Mouse (Mus musculus): Measurements from ENCODE around the gene Shld1. TPM values are rescaled to one million over a fixed set of nuclear protein-coding genes. Genes with fewer than 3 reads are reported as not detected.

Shld1 gene
- total RNA-seq, 2 experiments from 2014 or later = 5.3 to 7.4 TPM

DNA sequence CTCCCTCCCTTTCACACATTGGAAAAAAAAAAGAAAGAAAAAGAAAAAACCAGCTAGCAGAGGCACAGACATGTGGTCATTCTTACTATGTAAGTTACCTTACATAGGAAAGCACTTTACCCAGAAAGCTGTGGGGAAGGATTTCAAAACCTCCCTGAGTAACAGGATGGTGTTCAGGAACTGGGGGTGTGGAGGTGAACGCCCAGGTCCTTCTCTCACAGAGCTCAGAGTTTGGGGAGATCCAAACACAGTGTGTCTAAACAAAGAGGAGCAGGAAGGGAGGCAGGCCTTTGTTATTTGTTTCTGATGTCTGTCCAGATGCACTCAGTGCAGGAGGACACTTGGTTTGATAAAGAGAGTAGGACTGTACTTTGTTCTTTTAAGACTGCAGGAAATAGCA, 5.6 kb downstream of the Shld1 start:
- DNase-seq = no peak

DNA sequence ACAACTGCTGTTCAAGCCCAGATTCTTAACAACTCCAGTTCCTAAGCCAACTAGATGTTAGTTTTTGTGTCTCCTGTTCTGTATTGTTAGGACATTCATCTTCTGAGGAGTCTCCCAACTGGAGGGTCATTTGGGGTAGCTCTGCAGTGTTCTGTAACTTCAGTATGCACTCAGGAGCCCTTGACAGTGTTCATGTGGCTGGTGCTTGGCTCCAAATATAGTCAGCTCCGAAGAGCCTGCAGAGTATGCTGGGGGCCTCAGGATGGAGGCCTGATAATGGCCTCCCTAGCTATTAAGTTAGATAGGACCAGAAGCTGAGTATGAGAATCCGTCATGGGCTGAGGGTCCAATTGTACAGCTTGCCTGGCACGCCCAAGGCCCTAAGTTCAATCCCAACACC, 7.2 kb downstream of the Shld1 start:
- no peak for DNase-seq

DNA sequence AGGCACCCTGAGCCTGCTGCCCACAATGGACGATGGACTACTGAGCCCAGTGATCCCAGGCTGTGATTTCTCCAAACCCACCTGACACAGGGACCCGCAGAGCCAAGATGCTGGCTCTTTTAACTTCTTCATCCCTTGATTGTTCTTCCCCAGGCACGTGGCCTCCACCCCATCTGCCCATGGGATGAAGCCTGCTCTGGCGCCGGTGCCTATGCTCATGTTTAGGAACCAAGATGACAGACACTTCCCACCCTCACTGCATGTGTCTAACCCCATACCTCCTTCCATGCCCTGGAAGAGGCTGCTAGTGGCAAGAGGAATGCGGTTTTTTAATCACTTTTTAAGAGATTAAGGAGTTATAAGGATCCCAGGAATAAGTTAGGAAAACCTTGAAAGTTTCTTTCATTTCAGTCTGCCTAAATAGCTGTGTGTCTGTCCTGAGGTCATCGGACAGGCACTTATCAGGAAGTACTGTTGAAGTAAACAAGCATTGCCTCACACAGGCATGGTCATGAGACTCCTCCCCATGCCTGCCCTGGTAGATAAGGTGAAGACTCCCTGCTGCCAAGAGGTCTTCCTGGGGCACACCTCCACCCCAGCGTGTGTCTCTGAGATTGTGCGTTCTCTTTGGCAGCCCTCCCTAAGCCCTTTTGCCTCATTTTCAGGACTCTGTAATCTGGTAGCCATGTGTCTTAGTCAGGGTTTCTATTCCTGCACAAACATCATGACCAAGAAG, 8.8 kb downstream of the Shld1 start:
- no peak for DNase-seq

DNA sequence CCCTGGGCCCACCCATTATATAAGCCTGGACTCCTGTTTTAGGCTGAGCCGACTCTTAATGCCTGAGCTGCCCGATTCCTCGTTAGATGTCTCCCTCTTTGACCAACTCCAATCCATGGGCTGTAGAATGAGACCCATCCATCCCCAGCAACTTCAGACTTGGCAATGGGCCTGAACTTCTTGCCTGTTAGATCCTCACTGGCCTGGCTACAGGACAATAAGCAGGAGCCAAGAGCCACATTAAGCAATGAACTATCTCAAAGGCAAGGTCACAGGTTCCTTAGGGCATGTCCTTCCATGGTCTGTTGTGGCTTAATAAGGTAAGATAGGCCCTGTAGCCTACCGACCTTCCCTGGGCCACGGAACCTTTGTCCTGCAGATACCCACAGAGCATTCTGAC, 9.8 kb downstream of the Shld1 start:
- no peak for DNase-seq

DNA sequence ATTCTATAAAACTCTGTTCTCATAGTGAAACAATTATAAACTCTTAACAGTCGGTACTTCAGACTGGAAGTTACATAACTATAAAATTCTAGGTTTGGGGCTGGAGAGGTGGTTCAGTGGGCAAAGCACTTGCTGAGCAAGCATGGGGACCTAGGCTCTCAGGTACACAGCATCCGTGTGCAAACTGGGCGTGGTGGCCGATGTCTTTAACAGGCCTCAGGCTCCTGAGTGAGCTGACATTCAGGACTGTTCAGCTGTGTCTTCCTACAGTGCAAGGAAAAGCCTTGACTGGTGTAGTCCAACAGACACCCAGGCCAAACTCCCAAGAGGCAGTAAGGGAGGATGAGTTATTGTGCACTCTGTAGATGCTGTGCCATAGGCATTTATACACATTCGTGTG, 10.5 kb downstream of the Shld1 start:
- DNase-seq = no peak

DNA sequence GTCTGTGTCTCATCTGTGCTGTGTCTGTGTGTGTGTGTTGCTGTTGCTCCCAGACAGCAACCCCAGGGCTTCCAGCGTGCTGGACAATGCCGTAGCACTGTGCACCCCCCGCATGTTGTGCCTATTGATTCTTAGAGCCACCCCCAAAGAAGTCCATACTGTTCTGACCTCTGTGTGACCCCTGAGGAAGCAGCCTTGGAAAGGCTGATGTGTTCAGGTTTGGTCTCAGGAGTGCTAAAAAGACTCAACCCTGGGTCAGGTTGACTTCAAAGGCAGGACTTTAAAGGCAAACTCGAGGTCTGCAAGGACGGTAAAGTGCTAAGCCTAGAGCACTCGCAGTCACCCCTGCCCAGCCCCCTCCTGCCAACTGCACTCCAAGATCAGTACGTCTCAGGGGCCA, 11.0 kb downstream of the Shld1 start:
- DNase-seq = no peak

DNA sequence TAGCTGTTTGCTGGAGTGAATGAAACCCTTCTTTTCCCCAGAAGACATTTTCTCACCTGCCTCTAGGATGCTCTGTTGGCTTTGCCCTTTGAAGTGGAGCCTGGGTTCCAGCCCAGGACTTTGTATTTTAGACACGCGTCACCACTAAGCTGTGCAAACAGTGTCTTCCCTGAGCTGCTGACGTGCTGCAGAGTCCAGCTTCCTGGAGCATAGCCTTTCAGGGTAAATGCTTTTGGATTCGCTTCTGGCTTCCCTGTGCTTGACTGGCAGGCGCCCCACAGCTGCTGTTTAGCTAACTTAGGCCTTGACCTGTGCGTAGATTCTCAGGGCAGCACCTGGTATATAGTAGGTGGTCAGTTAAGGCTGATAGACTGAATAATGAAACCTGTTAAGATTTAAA, 11.7 kb downstream of the Shld1 start:
- DNase-seq = peak; percentile 33

DNA sequence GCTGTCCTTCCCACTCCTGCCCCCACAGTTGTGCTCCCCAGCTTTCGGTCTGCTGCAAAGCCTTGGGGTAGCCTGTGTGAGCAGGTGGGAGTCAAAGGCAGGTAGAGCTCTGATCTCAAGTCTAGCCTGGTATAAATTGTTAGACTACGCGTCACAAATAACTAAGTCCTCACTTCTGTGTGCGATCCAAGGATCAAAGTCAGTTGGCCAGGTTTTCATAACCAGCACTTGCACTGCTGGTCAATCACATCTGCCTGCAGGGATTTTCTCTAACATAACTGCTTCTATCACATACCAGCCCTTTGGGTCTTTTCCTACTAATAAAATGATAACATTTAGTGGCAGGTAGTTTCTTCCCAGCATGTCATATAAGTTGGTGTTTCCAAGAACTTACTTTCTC, 14.2 kb downstream of the Shld1 start:
- DNase-seq = no peak

DNA sequence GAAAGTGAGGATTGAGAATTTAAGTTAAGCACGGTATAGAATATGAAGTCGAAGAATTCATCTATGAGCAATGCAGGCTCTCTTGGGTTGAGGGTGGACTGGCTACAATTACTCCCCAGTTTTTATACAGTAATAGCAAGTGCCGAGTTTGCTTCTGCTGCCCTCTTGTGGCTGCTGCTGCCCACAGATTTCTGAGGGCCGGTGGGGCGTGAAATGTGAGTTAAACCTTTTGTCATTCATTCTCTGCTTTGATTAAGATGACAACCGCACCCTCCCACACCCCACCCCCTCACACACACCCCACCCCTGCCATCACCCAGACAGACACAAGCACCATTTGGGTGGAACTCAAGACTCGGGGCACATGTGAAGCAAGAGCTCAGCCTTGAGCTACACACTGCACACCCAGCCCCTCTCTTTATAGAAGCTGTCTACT, 14.7 kb downstream of the Shld1 start:
- peak; percentile 86 for DNase-seq

DNA sequence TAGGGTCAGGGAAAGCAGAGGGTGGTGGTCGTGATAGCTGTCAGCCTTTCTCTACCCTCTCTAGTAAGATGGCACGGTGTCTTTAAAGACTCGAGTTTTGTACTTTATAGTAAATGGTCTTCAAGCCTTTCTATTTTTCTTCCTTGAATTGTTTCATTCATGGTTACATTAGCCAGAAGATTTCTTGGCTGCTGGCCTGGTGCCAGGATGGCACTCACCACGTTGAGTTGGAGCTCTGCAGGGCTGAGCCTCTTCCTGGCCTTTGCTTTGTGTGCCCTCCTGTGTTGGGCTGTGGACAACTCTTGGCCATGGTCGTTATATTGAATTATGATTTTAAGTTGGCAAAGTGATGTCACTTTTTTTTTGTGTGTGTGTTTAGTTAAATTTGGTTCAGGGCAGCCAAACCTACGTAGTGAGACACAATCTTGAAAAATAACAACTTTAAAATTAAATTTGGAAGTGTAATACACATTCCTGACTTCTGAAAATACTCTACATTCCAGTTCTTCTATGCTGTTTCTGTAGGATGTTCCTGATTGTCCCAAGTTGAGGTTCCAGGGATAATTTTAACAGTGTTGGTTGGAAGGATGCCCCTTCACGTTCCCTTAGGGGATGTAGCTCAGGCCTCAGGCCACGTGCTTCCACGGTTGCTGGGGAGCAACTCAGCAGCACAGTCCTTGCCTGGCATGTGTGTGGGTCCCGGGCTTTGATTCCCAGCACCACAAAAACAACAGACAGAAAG, 18.7 kb downstream of the Shld1 start:
- no peak for DNase-seq

DNA sequence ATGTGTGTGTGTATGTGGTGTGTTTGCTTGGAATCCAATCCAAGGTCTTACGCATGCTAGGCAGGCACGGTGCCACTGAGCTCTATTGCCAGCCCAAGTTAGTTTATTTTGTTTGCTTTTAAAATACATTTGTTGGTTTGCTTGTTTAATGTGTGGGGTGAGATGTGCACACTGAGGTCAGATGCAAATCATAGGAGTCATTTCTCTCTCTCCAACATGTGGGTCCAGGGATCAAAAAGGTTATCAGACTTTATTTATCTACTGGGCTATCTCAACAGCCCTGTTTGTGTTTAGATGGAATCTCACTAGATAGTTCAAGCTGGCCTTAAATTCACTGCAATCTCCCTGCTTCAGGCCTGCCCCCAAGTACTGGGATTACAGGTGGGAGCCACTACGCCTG, 19.6 kb downstream of the Shld1 start:
- no peak for DNase-seq

DNA sequence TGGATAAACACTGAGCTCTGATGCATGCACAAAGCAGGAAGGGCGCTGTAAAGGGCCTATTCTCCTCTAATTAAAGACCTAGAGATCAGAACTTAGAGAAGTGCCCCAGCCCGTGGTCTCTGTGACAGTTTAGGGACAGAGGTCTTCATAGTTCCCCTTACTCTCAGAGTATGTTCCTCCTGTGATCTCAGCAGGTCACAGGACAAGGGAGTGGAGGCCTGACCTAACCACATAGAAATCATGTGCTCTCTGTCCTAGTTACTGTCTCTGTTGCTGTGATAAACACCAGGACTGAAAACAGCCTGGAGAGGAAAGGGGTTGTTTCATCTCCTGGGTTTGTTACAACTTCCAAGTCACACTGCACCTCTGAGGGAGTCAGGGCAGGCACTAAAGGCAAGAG, 23.8 kb downstream of the Shld1 start:
- DNase-seq = no peak

DNA sequence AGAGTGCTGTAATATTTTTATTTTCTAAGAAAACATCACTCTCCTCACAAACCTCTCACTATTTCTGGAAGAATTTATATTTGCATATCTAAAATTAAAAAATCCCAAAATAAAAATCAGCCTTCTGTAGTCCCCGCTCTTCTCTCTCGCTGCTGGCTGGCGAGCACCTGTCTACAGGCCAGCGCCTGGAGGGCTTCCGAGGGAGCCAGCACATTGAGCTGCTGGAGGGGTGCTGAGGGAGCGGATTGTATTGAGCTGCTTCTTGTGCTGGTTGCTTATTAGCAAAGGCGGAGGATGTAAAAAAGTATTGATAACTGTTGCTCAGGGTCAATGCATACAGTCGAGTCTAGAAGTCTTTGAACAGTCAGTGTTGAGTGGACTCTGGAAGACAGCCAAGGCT, 25.3 kb downstream of the Shld1 start:
- DNase-seq = no peak

DNA sequence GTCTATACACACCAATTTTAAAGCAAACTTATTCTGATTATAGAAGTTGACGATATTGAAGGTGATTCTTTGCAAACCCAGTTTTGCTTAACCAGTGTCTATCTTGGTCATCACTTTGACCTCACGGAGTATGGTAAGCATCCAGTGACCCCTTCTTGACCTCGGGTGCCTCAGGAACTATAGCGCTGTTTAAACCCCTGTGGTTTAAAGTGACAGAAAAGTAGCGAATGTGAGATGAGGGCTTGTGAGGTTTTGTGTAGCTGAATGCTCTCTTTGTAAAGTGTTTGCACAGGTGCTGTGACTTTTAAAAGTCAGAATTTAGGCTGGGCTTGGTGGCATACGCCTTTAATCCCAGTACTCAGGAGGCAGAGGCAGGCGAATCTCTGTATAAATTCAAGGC, 27.8 kb downstream of the Shld1 start:
- no peak for DNase-seq

DNA sequence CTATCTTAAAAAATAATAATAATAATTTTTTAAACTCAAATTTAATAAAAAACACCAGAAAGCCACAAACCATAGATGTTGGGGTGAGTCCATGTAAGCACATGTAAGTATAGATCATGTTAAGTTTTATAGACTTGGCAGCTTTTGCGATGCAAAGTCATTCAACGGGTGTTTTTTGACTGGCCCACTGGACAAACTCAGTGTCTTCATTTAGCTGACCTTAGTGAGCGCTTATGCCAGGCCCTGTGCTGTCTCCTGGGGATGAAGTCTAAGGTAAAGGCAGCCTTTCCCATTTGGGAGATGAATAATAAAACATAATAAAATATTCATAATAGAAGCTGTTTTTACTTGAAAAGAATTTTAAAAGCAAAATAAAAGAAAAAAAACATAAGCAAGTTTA, 28.2 kb downstream of the Shld1 start:
- DNase-seq = no peak

DNA sequence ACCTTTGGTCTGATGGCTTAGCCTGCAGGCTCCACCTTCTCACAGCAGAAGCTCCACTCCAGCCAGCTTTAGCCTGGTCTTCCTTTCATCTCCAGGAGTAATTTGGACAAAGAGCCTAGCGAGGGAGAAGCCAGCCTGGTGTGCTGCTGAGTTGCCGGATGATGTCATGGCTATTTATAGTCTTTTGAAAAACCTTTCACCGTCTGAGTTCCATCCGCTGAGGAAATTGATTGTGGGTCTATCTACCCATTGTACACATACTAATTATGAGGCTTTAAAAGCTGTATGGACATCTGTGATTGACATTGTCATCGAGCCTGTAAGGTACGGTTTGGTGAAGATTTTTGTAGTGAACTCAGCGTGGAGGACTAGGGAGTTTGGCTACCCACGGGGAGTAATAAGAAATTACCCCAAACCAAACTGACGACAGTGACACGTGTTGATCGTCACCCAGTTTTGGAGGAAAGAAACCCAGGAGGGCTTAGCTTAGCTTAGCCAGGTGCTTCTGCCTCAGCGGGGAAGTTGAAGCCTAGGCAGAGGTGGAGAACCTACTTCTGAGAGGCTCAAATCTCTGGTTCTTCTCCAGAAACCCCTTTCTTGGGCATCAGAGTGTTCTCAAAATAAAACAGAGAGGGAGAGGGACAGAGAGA, 28.8 kb downstream of the Shld1 start:
- peak; percentile 33 for DNase-seq

DNA sequence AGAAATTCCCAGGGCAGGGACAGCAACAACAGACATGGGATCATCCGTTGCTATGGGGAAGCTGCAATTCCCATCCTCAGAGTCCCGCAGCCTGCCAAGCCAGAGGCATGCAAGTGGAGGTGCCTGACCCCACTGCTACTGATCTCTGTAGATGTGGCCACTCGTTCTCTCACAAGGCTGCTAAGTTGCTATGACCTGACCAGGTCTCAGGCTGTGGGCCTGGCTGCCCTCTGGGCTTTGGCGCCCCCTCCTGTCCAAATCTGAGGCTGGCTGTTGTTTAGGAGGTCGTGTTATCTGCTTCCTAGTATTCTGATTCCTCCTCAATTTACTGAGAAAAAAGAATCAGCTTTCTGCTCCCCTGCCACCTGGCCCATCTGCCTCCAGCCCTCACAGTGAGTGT, 29.4 kb downstream of the Shld1 start:
- peak; percentile 82 for DNase-seq

DNA sequence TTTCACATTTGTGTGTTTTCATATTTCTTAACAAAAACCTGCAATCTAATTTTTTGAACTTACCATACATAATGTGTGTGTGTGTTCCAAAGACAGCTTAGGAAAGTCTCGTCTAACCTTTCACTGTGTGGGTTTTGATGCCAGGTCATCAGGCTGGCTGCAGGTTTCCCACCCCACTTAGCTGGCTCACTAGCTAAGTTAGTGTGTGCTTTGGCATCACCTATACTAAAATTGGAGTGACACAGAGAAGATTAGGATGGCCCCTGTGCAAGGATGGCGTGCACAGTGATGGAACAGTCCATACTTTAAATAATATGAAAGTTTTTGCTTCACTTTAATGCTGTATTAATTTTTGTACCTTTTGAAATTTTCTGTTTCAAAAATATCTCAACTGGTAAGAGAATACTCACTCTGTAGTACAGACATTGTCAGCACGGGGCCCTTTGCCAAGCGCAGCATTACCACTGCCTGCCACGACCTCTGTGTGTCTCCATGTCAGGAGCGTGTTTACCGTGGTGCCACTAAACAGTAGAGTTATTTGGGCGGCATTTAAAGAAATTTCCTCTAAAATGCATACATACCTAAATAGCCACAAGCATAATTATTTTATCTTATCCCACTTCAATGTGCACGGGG, 30.3 kb downstream of the Shld1 start:
- no peak for DNase-seq

DNA sequence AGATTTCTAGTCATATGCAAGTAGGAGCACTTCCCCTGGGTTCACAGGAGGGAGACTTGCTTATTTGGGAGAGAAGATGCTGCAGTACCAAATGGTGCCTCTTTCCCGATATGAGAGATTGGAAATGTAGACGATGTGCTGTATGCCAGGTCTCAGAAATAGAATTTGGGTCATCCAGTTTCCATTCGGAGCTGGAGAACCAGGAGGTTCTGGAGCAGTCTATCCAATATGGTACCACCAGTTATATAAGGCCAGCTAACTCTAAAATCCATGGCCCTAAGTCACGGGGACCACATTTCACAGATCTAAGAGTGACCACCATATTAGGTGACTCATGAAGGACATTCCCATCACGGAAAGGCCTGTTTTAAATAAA, 30.8 kb downstream of the Shld1 start:
- no peak for DNase-seq

DNA sequence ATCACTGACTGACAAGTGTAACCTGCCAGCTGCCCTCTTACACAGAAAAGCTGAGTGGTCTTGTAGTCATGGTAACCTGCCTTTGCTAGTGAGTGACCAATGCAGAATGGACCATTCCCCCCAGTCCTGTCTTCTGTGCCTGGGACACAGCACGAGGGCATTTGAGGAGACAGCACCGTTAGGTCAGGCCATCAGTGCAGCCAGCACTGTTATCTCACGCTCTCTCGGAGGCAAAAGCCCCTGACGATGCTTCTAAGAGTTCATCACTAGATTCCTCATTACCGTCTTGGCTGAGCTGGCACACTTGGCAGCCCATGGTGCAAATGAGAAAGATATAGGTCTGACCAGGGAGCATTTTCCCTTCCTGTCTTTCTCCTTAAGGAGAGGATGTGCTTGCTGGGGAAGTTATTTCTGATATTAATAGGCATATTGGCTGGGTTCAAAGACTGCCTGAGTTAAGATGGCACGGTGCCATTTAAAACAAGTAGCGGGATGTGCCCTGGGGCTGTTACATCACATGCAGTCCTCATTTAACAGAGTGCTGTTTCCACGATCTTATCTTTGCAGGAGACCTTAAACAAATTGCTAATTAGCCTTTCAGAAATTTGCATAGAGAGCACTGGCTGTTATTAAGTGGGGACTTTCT, 34.3 kb downstream of the Shld1 start:
- DNase-seq = no peak

DNA sequence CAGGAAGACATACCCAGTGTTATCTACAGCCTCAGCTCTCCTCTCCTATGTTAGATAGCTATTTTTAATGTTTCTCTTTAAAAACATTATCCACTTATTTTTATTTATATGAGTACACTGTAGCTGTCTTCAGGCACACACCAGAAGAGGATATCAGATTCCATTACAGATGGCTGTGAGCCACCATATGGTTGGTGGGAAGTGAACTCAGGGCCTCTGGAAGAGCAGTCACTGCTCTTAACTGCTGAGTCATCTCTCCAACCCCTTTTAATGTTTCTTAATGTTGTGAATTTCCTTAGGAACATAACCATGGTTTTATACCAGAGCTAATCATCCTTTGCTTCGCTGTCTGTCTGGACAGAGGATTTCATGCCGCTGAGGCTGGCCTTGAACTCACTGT, 35.1 kb downstream of the Shld1 start:
- DNase-seq = no peak

DNA sequence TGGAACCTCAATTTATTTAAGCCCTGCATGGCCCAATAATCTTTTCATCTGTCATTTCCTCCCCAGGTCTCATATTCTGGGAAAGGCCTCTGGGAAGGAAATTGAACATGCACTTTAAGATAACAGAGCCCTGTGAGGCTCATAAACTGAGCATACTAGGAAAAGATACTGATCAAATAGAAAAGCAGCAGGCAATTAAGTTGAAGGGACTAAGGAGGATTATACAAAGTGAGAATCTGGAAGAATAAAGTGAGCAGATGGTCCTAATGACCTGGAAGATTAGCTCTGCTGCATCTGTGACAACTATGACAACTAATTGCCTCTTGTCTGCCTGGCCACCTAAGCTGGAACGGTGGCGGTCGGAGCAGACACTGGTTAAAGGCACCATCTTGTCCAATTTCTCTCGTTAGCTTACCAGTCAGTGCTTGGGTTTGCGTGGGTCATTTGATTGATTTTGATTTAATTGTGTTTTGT, 37.3 kb downstream of the Shld1 start:
- no peak for DNase-seq

DNA sequence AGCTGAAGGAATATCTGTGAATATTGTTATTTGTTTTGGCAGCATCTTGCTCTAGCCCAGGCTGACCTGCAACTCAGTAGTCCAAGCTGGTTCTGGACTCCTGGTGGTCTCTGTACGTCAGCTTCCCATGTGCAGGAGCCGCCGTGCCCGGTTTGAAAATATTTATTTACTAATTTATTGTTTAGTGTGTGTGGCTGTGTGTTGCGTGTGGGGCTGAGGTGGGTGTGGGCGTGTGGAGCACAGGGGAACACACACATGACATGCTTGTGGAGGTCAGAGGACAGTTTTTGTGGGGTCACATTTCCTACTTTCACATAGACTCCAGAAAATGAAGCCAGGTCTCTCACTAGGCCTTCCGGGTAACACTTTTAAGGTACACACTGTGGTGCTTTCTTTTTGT, 37.8 kb downstream of the Shld1 start:
- no peak for DNase-seq
